Mouse (Mus musculus) E14TG2a.4 (cell line): Measurements from ENCODE around the gene Mdh2.

Source experiments
- H3K27me3 ChIP-seq: 2 replicates; pipeline ENCODE4 v1.6.1; 2014; ENCODE audit warnings: low read length, control low read depth; ENCODE audit not compliant: insufficient read depth
- H3K36me3 ChIP-seq: 2 replicates; pipeline ENCODE4 v1.6.1; 2014; ENCODE audit warnings: low read length, control low read depth; ENCODE audit not compliant: insufficient read depth
- H3K4me1 ChIP-seq: replicated peaks from 2 replicates; pipeline ENCODE4 v1.6.1; 2014; ENCODE audit warnings: low read depth, low read length, control low read depth
- H3K4me3 ChIP-seq: replicated peaks from 2 replicates; pipeline ENCODE4 v1.5.1; 2014; ENCODE audit warnings: mild to moderate bottlenecking, low read length
- H3K9me3 ChIP-seq: 2 replicates; pipeline ENCODE4 v1.6.1; 2014; ENCODE audit warnings: low read length, control low read depth
- CTCF ChIP-seq: conservative IDR thresholded peaks from 2 replicates; pipeline ENCODE4 v1.5.1; 2014; ENCODE audit warnings: low read length
- NANOG ChIP-seq: IDR thresholded peaks from 2 replicates; pipeline ENCODE4 v1.6.1; 2014; ENCODE audit warnings: borderline replicate concordance, low read length, mixed read lengths
- POU5F1 ChIP-seq: IDR thresholded peaks from 2 replicates; pipeline ENCODE4 v1.6.1; 2014; ENCODE audit warnings: low read length, borderline replicate concordance

Gene Mdh2

GRCm38 (mm10) chr5:135736544-135736943, 41.7 kb upstream of the Mdh2 start:
- peaks cover 76% of the 10 kb centered on the region for H3K36me3 ChIP-seq
- H3K4me3 ChIP-seq = 0 out of 2 replicates have a peak overlapping the region, but pooled peaks have one; percentile 17
- TF ChIP-seq POU5F1 (no peak), NANOG (no peak), CTCF (no peak)
- H3K4me1 ChIP-seq = peaks cover 68% of the 10 kb centered on the region
- peaks cover 6% of the 10 kb centered on the region; the same call in 1 of the 2 replicates for H3K27me3 ChIP-seq
- no peaks in the 10 kb centered on the region for H3K9me3 ChIP-seq

GRCm38 (mm10) chr5:135737154-135737553, 41.1 kb upstream of the Mdh2 start:
- H3K9me3 ChIP-seq = no peaks in the 10 kb centered on the region
- H3K36me3 ChIP-seq = peaks cover 74% of the 10 kb centered on the region
- peaks cover 6% of the 10 kb centered on the region; the same call in 1 of the 2 replicates for H3K27me3 ChIP-seq
- H3K4me3 ChIP-seq = no peak overlapping the region
- peaks cover 72% of the 10 kb centered on the region for H3K4me1 ChIP-seq
- TF ChIP-seq POU5F1 (no peak), CTCF (peak; percentile 93)

GRCm38 (mm10) chr5:135738266-135738665, 40.0 kb upstream of the Mdh2 start:
- no peak for TF ChIP-seq NANOG
- TF ChIP-seq CTCF = no peak
- TF ChIP-seq POU5F1 = no peak
- H3K27me3 ChIP-seq = peaks cover 11% of the 10 kb centered on the region
- no peaks in the 10 kb centered on the region for H3K9me3 ChIP-seq

GRCm38 (mm10) chr5:135742156-135742555, 36.1 kb upstream of the Mdh2 start:
- peaks cover 27% of the 10 kb centered on the region for H3K36me3 ChIP-seq
- H3K9me3 ChIP-seq = no peaks in the 10 kb centered on the region
- H3K4me1 ChIP-seq = peaks cover 62% of the 10 kb centered on the region
- H3K27me3 ChIP-seq = peaks cover 11% of the 10 kb centered on the region
- TF ChIP-seq CTCF (no peak), POU5F1 (no peak), NANOG (no peak)
- H3K4me3 ChIP-seq = no peak overlapping the region

More at GRCm38 (mm10) chr5:135738266-135738665, 40.0 kb upstream of the Mdh2 start:
- peaks cover 75% of the 10 kb centered on the region for H3K4me1 ChIP-seq
- peaks cover 63% of the 10 kb centered on the region for H3K36me3 ChIP-seq
- H3K4me3 ChIP-seq = no peak overlapping the region; the same call in 1 of the 2 replicates

GRCm38 (mm10) chr5:135742941-135743740, 35.1 kb upstream of the Mdh2 start:
- peaks cover 52% of the 10 kb centered on the region for H3K4me1 ChIP-seq
- H3K4me3 ChIP-seq = peak overlapping the region; percentile 94
- H3K9me3 ChIP-seq = no peaks in the 10 kb centered on the region; the same call in 1 of the 2 replicates
- H3K27me3 ChIP-seq = peaks cover 16% of the 10 kb centered on the region
- peaks cover 23% of the 10 kb centered on the region for H3K36me3 ChIP-seq
- no peak for TF ChIP-seq NANOG
- TF ChIP-seq POU5F1 = no peak
- no peak for TF ChIP-seq CTCF

- H3K27me3 ChIP-seq = peaks cover 20% of the 10 kb centered on the region
- H3K4me3 ChIP-seq = peak within 1 kb of the TSS; percentile 94
- peaks cover 44% of the 10 kb centered on the region for H3K4me1 ChIP-seq
- TF ChIP-seq CTCF = no peak
- peaks cover 23% of the 10 kb centered on the region for H3K36me3 ChIP-seq
- H3K9me3 ChIP-seq = no peaks in the 10 kb centered on the region; the same call in 1 of the 2 replicates
Observed at GRCm38 (mm10) chr5:135743741-135744609, 34.3 kb upstream of the Mdh2 start, which contains the start of gene Tmem120a. TSS of gene Tmem120a (minus strand) at chr5:135744448.

GRCm38 (mm10) chr5:135744742-135745141, 33.5 kb upstream of the Mdh2 start:
- peaks cover 18% of the 10 kb centered on the region for H3K36me3 ChIP-seq
- H3K9me3 ChIP-seq = no peaks in the 10 kb centered on the region; the same call in 1 of the 2 replicates
- TF ChIP-seq POU5F1 (no peak), CTCF (no peak), NANOG (no peak)
- peak overlapping the region; percentile 94 for H3K4me3 ChIP-seq
- peaks cover 20% of the 10 kb centered on the region for H3K27me3 ChIP-seq
- peaks cover 39% of the 10 kb centered on the region for H3K4me1 ChIP-seq

GRCm38 (mm10) chr5:135751041-135751440, 27.2 kb upstream of the Mdh2 start:
- Histone ChIP-seq H3K27me3 (peaks cover 18% of the 10 kb centered on the region), H3K36me3 (no peaks in the 10 kb centered on the region), H3K4me3 (no peak overlapping the region), H3K9me3 (peaks cover 22% of the 10 kb centered on the region), H3K4me1 (peaks cover 7% of the 10 kb centered on the region)
- TF ChIP-seq NANOG (no peak), POU5F1 (no peak), CTCF (no peak)
